Mouse (Mus musculus) fibroblast of lung, adult 2 months (primary cell): ENCODE data around the gene Prdm10.

Source experiments
- DNase-seq: peaks from one replicate; pipeline ENCODE4 v3.0.0-alpha.2; 2011; ENCODE audit warnings: low read depth

Gene Prdm10

GRCm38 (mm10) chr9:31363698-31364609 lies 83.6 kb downstream of the Prdm10 start:
- DNase-seq = no peak

GRCm38 (mm10) chr9:31365086-31365485 lies 84.7 kb downstream of the Prdm10 start:
- DNase-seq = no peak

GRCm38 (mm10) chr9:31371740-31372139 lies 91.4 kb downstream of the Prdm10 start:
- DNase-seq = no peak

- no peak for DNase-seq
These were observed 96.3 kb downstream of the Prdm10 start for GRCm38 (mm10) chr9:31376661-31377060.

- no peak for DNase-seq
These were observed 104.6 kb downstream of the Prdm10 start for GRCm38 (mm10) chr9:31384786-31385499.

GRCm38 (mm10) chr9:31385500-31385869 lies 105.1 kb downstream of the Prdm10 start:
- DNase-seq = no peak

GRCm38 (mm10) chr9:31385947-31386354 lies 105.6 kb downstream of the Prdm10 start, which contains the start of gene Nfrkb:
Nfrkb (plus strand) TSS chr9:31386192.
- DNase-seq = peak; percentile 62

- no peak for DNase-seq
These were observed 106.2 kb downstream of the Prdm10 start for GRCm38 (mm10) chr9:31386368-31387180.

- no peak for DNase-seq
These were observed 106.9 kb downstream of the Prdm10 start for GRCm38 (mm10) chr9:31387206-31387605.

- peak; percentile 44 for DNase-seq
These were observed 120.1 kb downstream of the Prdm10 start for GRCm38 (mm10) chr9:31400441-31400840.

- DNase-seq = no peak
These were observed 124.0 kb downstream of the Prdm10 start for GRCm38 (mm10) chr9:31404311-31404710.

- no peak for DNase-seq
These were observed 124.9 kb downstream of the Prdm10 start for GRCm38 (mm10) chr9:31405217-31405616.

- DNase-seq = no peak
These were observed 131.8 kb downstream of the Prdm10 start for GRCm38 (mm10) chr9:31412165-31412564.

GRCm38 (mm10) chr9:31418821-31419220 lies 138.5 kb downstream of the Prdm10 start:
- DNase-seq = no peak

GRCm38 (mm10) chr9:31422143-31422542 lies 141.8 kb downstream of the Prdm10 start:
- no peak for DNase-seq

- DNase-seq = no peak
These were observed 148.6 kb downstream of the Prdm10 start for GRCm38 (mm10) chr9:31428971-31429370.

- DNase-seq = no peak
These were observed 149.7 kb downstream of the Prdm10 start for GRCm38 (mm10) chr9:31430011-31430410.
